Mouse (Mus musculus) erythroblast, embryonic 14.5 days (primary cell): Measurements from ENCODE around the gene Tob2.

Source experiments
- GATA1 ChIP-seq: IDR thresholded peaks from 2 replicates; pipeline ENCODE4 v1.6.1; 2012; ENCODE audit warnings: low read length, inconsistent platforms, mixed read lengths
- TAL1 ChIP-seq: IDR thresholded peaks from 3 replicates; pipeline ENCODE4 v1.6.1; 2012; ENCODE audit warnings: low read length, inconsistent platforms, mixed read lengths

GRCm38 (mm10) chr15:81809550-81809949 is 49.0 kb downstream of the Tob2 start:
- no peak for TF ChIP-seq GATA1
- TF ChIP-seq TAL1 = no peak
